Mouse (Mus musculus): Measurements from ENCODE around the gene Ppia.
"Not testable (repeated sequence)": the region's sequence is repeated elsewhere in the genome, so short reads cannot be mapped to it uniquely, and the experiment has no call there.

Ppia gene

GRCm38 (mm10) chr11:6414751-6415550, at the start of gene Ppia:
Gene Ppia, plus strand, starts transcription at chr11:6415443.
- DNase-seq (ENCODE audit: low read depth): peak; percentile 88

- peak; percentile 86 for DNase-seq (ENCODE audit: low read depth)
Observed at GRCm38 (mm10) chr11:6365885-6366284, 49.4 kb upstream of the Ppia start.

- DNase-seq (ENCODE audit: low read depth): no peak
Observed at GRCm38 (mm10) chr11:6366434-6366833, 48.8 kb upstream of the Ppia start.

GRCm38 (mm10) chr11:6367156-6367555, 48.1 kb upstream of the Ppia start:
- DNase-seq (ENCODE audit: low read depth): no peak

- DNase-seq (ENCODE audit: low read depth): not testable (repeated sequence)
Observed at GRCm38 (mm10) chr11:6367986-6368385, 47.3 kb upstream of the Ppia start.

GRCm38 (mm10) chr11:6371376-6372155, 43.7 kb upstream of the Ppia start:
- DNase-seq (ENCODE audit: low read depth): peak; percentile 63

GRCm38 (mm10) chr11:6372784-6373183, 42.5 kb upstream of the Ppia start:
- peak; percentile 38 for DNase-seq (ENCODE audit: low read depth)

- DNase-seq (ENCODE audit: low read depth): peak; percentile 69
Observed at GRCm38 (mm10) chr11:6380916-6381315, 34.3 kb upstream of the Ppia start.

GRCm38 (mm10) chr11:6388126-6388725, 27.0 kb upstream of the Ppia start:
- no peak for DNase-seq (ENCODE audit: low read depth)

GRCm38 (mm10) chr11:6388726-6389413, 26.4 kb upstream of the Ppia start, which contains the start of gene Zmiz2:
Gene Zmiz2, plus strand, starts transcription at chr11:6389074.
- DNase-seq (ENCODE audit: low read depth): peak; percentile 96

GRCm38 (mm10) chr11:6389483-6389921, 25.7 kb upstream of the Ppia start:
- no peak for DNase-seq (ENCODE audit: low read depth)

GRCm38 (mm10) chr11:6390376-6391053, 24.7 kb upstream of the Ppia start:
- no peak for DNase-seq (ENCODE audit: low read depth)

GRCm38 (mm10) chr11:6391516-6392276, 23.5 kb upstream of the Ppia start:
- DNase-seq (ENCODE audit: low read depth): no peak

GRCm38 (mm10) chr11:6392857-6393256, 22.4 kb upstream of the Ppia start:
- no peak for DNase-seq (ENCODE audit: low read depth)

GRCm38 (mm10) chr11:6393866-6394265, 21.4 kb upstream of the Ppia start:
- DNase-seq (ENCODE audit: low read depth): no peak

- no peak for DNase-seq (ENCODE audit: low read depth)
Observed at GRCm38 (mm10) chr11:6395565-6395964, 19.7 kb upstream of the Ppia start.

- DNase-seq (ENCODE audit: low read depth): no peak
Observed at GRCm38 (mm10) chr11:6398141-6398540, 17.1 kb upstream of the Ppia start.

- DNase-seq (ENCODE audit: low read depth): peak; percentile 79
Observed at GRCm38 (mm10) chr11:6402515-6403510, 12.4 kb upstream of the Ppia start.

- DNase-seq (ENCODE audit: low read depth): no peak
Observed at GRCm38 (mm10) chr11:6403830-6404405, 11.3 kb upstream of the Ppia start.
